Mouse (Mus musculus) megakaryocyte, embryonic 14.5 days (primary cell): ENCODE data around the gene Odc1. TPM values are rescaled to one million over a fixed set of nuclear protein-coding genes. Genes with fewer than 3 reads are reported as not detected.

Source experiments
- H3K27me3 ChIP-seq: replicated peaks from 2 replicates; pipeline ENCODE3; 2012; ENCODE audit warnings: inconsistent platforms
- H3K36me3 ChIP-seq: replicated peaks from 2 replicates; pipeline ENCODE3; 2012; ENCODE audit warnings: low read length, inconsistent platforms, mixed read lengths
- H3K4me1 ChIP-seq: 2 replicates; pipeline ENCODE4 v1.6.1; 2012; ENCODE audit warnings: inconsistent platforms
- H3K4me3 ChIP-seq: replicated peaks from 2 replicates; pipeline ENCODE3; 2012; ENCODE audit warnings: moderate library complexity, mild to moderate bottlenecking, inconsistent platforms
- H3K9me3 ChIP-seq: 2 replicates; pipeline ENCODE4 v1.6.1; 2012; ENCODE audit warnings: inconsistent platforms
- FLI1 ChIP-seq: IDR thresholded peaks from 2 replicates; pipeline ENCODE4 v1.6.1; 2012; ENCODE audit warnings: low read length, inconsistent platforms, mixed read lengths
- GATA1 ChIP-seq: IDR thresholded peaks from 3 replicates; pipeline ENCODE4 v1.6.1; 2012; ENCODE audit warnings: mixed read lengths, low read length, inconsistent platforms, borderline replicate concordance
- polyA plus RNA-seq: library from polyadenylated mRNA; stranded (reverse); fragments of >175 nt; gene quantifications from 2 replicates; pipeline ENCODE4 v1.2.3, GENCODE M21; 2012; ENCODE audit warnings: low replicate concordance; ENCODE audit not compliant: insufficient read depth

The Odc1 gene
- polyA plus RNA-seq, 1 experiment: 40.7 TPM

DNA sequence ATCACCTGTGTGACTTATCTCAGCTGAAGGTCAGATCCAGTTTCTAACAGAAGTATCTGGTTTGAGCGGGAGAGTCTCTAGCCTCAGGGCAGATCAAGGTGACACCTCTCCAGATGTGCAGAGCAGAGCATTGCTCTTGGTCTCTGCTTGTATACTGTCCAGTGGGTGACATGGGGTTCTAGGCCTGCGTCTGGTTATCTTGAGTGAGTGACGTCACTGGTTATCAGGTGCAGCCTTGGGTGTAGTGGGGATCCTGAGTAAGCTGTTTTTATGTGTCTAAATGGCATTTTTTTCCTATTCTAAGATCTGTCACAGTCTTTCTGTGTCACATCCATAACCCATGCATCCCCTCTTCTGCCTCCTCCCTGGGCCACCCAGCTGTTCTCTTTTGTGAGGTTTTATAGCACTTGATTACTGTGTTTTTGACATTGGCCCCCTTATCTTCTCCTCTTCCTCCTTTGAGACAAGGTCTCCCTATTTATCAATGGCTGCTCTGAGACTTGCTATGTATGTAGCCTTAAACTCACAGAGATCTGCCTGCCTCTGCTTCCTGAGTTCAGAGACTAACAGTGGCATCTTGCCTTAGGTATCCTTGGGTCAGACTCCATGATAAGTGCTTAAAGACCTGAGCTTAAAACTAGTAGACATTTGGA is 20.9 kb downstream of the Odc1 start:
- Histone ChIP-seq H3K4me1 (no peaks in the 10 kb centered on the region), H3K4me3 (no peak overlapping the region), H3K27me3 (peaks cover 16% of the 10 kb centered on the region), H3K9me3 (no peaks in the 10 kb centered on the region; the same call in 1 of the 2 replicates), H3K36me3 (no peaks in the 10 kb centered on the region)
- TF ChIP-seq GATA1 (no peak), FLI1 (no peak)

DNA sequence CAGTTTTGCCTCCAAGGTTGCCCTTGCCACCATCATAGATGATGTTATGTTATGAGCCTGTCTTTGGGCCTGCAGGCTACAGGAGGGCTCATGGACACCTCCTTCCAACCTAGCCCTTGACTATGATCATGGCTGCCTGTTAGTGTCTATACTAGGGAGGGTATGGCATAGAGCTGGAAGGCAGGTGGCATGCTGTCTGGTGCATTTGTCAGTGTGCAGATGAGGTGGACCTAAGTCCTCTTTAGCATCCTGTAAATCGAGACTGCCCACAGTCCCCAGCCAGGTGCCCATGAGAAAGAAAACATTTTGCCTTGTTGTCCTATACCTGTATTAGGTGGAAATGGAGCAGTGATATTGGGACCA is 21.4 kb downstream of the Odc1 start:
- no peak for TF ChIP-seq GATA1
- no peak for TF ChIP-seq FLI1

DNA sequence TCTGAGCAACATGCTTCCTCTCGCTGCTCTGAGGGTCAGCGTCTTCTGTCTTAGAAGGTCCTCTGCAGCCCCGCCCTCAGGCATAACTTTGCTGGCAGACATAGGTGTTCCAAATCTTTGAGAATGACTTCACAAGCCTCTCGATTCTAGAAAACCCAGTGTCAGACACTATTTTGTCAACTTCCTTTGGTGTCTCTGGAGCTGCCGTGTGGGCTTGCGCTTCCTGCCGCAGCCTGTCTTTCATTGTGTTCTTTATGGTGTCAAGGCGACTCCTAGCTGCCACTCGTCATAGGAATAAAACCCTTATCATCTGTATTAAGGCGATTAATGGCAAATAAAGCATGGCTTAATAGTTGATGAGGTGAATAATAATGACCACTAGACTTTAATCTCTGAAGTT is 24.0 kb downstream of the Odc1 start:
- H3K9me3 ChIP-seq: no peaks in the 10 kb centered on the region; the same call in 1 of the 2 replicates
- no peak for TF ChIP-seq FLI1
- TF ChIP-seq GATA1: no peak
- no peaks in the 10 kb centered on the region for H3K36me3 ChIP-seq
- H3K27me3 ChIP-seq: peaks cover 11% of the 10 kb centered on the region
- peaks cover 2% of the 10 kb centered on the region; the same call in 1 of the 2 replicates for H3K4me1 ChIP-seq
- no peak overlapping the region for H3K4me3 ChIP-seq

More for the DNA sequence above, 21.4 kb downstream of the Odc1 start:
- Histone ChIP-seq H3K4me1 (no peaks in the 10 kb centered on the region), H3K27me3 (peaks cover 16% of the 10 kb centered on the region), H3K9me3 (no peaks in the 10 kb centered on the region; the same call in 1 of the 2 replicates), H3K36me3 (no peaks in the 10 kb centered on the region), H3K4me3 (no peak overlapping the region)

DNA sequence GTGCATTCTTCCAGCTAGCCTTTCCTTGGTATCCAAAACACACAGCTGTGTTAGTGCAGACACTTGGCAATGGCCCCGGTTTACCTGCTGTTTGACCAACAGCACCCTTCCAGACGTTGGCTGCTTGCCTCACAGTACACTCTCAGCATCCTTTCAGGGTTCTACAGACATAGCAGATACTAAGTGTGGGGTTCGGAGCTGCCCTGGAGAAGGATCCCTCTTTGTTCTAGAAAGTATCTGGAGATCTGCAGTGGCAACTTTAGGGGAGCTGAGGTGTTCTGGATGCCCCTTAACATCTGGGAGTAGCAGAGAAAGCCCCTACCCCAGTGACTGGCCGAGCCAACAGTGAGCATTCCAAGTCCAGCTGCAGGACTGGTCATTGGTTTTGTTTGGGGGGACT is 30.0 kb downstream of the Odc1 start:
- Histone ChIP-seq H3K27me3 (peaks cover 19% of the 10 kb centered on the region), H3K4me3 (no peak overlapping the region), H3K4me1 (peaks cover 8% of the 10 kb centered on the region), H3K36me3 (no peaks in the 10 kb centered on the region), H3K9me3 (no peaks in the 10 kb centered on the region)
- TF ChIP-seq FLI1 (no peak), GATA1 (no peak)

DNA sequence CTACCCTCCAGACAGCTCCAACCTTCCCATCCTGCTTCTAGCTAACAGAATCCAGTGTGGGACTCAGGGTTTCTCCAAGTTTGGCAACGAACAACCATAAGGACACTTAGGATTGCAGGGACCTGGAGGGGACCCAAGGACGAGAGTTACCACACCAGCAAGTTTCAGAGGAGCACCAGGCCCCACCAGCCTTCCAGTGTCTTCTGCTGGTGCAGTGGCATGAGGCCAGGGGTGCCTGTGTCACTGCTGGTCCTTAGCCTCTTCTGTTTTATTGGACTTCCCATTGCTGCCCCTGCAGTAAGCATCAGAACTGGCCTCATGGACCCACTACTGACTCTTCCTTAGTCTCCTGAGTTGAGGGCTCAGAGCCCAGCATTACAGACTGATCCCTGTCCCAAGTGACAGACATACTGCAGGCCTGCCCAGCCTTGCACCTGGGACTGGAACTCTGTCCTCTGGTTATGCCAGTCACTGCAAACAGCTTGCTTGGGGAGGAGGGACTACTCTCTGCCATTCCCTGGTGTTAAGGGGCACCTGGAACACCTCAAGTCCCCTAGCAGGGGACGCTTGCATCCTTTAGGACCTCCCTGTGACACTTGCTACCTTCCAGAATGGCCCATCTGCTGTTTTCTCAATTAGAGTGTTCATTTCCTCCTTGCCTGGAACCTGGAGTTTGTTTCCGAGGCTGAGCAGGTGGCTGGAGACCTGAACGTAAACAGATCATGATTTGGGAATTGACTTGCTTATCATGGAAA is 30.7 kb downstream of the Odc1 start:
- H3K4me3 ChIP-seq: no peak overlapping the region
- H3K36me3 ChIP-seq: no peaks in the 10 kb centered on the region
- H3K9me3 ChIP-seq: no peaks in the 10 kb centered on the region
- TF ChIP-seq GATA1 (no peak), FLI1 (no peak)
- H3K4me1 ChIP-seq: peaks cover 8% of the 10 kb centered on the region
- H3K27me3 ChIP-seq: peaks cover 22% of the 10 kb centered on the region

DNA sequence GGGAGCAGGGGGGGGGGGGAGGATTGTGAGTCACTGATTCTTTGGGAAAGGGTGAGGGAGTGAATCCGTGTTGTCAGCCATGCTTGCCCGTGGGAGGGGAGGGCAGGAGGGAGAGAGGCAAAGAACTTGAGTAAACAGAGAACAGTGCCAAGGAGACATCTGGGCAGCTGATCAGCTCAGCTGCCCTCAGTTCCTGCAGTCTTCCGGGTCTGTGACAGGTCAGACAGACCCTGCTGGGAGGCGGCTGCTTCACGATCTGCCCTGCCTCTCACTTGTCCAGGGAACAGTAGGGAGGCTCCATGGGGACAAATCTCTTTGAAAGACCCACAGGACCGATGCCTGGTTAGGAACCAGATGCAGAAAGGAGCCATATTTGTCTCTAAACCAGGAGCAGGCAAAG is 31.4 kb downstream of the Odc1 start:
- H3K9me3 ChIP-seq: no peaks in the 10 kb centered on the region
- no peak overlapping the region for H3K4me3 ChIP-seq
- no peak for TF ChIP-seq FLI1
- no peak for TF ChIP-seq GATA1
- H3K36me3 ChIP-seq: no peaks in the 10 kb centered on the region
- peaks cover 22% of the 10 kb centered on the region for H3K27me3 ChIP-seq
- H3K4me1 ChIP-seq: peaks cover 8% of the 10 kb centered on the region

DNA sequence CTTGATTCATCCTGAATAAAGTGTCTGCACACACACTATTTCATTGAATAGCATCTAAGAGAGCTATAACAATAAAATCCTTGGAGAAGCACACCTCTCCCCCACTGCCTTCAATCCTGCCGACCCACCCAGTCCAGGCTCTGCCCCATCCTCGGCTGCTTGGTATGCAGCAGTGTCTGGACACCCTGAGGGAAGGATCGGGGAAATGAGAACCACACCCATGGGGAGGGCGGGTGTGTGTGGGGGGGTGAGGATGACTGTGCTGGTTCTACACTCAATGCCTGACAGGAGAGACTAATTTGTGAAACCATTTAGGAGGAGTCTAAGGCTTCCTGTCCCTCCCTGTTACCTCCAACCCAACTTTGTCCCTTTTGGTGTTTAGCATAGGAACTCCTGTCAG is 34.0 kb downstream of the Odc1 start:
- Histone ChIP-seq H3K4me3 (no peak overlapping the region), H3K4me1 (peaks cover 6% of the 10 kb centered on the region), H3K36me3 (no peaks in the 10 kb centered on the region), H3K27me3 (peaks cover 24% of the 10 kb centered on the region), H3K9me3 (no peaks in the 10 kb centered on the region)
- TF ChIP-seq GATA1 (no peak), FLI1 (no peak)

DNA sequence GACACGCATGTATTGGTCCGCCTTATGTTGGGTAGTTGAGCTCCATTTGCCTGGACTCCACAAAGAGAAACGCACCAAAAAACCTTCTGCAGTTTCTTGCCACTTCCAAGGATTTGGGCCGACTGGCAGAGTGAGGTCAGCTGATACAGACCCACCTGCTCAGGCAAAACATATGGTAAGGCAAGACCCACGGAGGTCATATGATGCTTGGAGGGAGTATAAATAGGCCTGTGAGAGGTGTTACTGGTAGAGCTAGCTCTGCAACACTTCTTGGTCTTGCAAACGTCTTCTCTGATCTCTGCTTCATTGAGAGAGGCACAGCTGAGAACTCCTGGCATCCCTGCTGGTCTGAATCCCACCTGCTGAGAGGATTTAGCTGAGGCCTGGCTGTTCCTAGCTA is 36.4 kb downstream of the Odc1 start:
- H3K9me3 ChIP-seq: peaks cover 22% of the 10 kb centered on the region
- no peaks in the 10 kb centered on the region for H3K36me3 ChIP-seq
- H3K4me3 ChIP-seq: no peak overlapping the region
- no peak for TF ChIP-seq FLI1
- TF ChIP-seq GATA1: no peak
- peaks cover 4% of the 10 kb centered on the region; the same call in 1 of the 2 replicates for H3K4me1 ChIP-seq
- H3K27me3 ChIP-seq: peaks cover 24% of the 10 kb centered on the region

DNA sequence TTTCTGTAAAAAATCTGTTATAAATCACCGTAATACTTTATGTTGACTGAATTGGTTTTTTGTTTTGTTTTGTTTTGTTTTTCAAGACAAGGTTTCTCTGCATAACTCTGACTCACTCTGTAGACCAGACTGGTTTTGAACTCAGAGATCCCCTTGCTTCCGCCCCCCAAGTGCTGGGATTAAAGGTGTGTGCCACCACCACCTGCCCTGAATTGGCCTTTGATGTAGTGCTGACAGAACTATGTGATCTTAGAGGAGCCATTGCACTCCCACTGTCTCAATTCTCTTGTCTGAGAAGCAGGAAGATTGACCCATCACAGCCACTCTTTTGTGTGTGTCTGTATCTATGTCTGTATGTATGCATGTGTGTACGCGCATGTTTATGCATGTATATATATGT is 37.8 kb downstream of the Odc1 start:
- Histone ChIP-seq H3K36me3 (no peaks in the 10 kb centered on the region), H3K9me3 (peaks cover 23% of the 10 kb centered on the region), H3K27me3 (peaks cover 24% of the 10 kb centered on the region), H3K4me3 (no peak overlapping the region), H3K4me1 (peaks cover 2% of the 10 kb centered on the region; the same call in 1 of the 2 replicates)
- no peak for TF ChIP-seq FLI1
- TF ChIP-seq GATA1: no peak

DNA sequence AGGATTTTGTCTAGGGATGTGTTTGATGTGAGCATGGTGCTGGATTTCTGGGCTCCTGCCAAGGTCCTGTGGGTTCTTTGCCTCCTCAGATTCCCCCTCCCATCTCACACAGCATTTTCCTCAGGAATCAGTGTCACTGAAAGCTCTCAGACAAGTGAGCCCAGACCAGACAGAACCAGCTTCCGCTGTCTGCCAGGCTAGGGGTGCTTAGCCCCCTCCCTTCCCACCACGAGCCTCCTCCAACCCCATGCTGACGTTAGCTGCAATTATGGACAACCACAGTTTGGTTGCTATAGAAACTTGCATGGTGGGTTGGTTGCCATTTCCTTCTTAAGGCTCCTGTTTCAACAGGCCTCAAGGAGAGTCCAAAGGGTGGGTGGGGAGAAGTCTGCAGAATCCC is 39.3 kb downstream of the Odc1 start:
- no peak for TF ChIP-seq GATA1
- no peak for TF ChIP-seq FLI1

More for the DNA sequence above, 39.3 kb downstream of the Odc1 start:
- Histone ChIP-seq H3K4me1 (no peaks in the 10 kb centered on the region), H3K4me3 (no peak overlapping the region), H3K9me3 (peaks cover 23% of the 10 kb centered on the region), H3K27me3 (peaks cover 18% of the 10 kb centered on the region), H3K36me3 (no peaks in the 10 kb centered on the region)
